Mouse (Mus musculus) 3134 (cell line): ENCODE measurements at regions not wholly inside any gene's neighbourhood (a gene's known extent, or its start where the extent isn't known, plus 50 kb on each side); places are given as distances from the start of the nearest gene placed in this dataset.

Experiments used
- DNase-seq: peaks from one replicate; pipeline ENCODE4 v3.0.0-alpha.2; 2011; ENCODE audit warnings: low spot score; ENCODE audit not compliant: insufficient read length; ENCODE audit errors: extremely low read depth

DNA sequence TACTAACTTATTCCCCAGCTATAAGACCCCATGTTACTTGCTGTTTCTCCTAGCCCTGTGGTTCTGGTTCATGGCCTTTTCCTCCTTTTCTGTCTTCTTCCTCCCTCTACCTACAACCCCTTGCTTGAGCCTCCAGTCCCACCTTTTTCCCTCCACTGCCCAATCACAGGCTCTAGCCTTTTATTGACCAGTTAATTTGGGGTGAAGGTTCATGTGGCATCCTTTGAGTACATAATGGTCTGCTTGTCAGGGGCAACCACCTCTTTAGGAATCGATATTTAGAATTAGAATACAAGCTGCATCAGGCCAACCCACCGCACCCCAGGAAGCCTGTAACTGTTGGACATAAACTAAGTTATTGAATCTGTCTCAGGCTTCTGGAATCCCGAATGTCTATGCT is 84.8 kb upstream of the Ubr2 start:
- no peak for DNase-seq

DNA sequence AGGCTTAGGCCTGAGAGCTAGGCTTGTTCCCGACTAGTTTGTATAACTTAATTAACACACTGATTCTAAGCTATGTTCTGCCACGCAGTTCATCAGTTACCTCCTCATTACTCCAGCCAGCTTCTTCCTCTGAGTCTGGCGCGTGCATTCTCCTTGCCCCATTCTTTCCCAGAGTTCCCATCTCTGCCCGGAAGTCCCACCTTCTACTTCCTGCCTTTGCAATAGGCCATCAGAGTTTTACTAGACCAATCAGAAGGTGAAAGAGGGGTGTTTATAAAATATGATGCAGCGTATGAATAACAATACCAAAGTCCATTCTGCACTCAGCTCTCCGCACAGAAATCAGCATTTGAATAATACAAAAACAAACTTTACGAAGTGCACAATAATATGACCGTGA is 81.7 kb upstream of the Ubr2 start:
- no peak for DNase-seq

DNA sequence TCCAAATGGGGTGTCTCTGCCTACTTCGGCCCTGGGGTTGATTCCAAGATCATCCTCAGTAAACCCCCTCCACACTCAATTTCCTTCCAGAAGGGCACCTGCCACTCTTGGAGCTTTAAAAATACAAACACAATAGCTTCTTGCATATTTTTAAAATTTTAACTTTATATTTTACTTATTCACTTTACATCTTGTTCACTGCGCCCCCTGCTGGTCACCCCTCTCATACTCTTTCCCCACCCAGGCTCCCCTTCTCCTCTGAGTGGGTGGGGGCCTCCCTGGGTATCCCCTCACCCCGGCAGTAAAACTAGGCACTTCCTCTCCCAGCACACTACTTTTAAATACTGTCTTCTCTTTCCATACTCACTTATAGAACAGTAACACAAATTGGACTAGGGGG is 79.4 kb upstream of the Ubr2 start:
- DNase-seq = no peak

DNA sequence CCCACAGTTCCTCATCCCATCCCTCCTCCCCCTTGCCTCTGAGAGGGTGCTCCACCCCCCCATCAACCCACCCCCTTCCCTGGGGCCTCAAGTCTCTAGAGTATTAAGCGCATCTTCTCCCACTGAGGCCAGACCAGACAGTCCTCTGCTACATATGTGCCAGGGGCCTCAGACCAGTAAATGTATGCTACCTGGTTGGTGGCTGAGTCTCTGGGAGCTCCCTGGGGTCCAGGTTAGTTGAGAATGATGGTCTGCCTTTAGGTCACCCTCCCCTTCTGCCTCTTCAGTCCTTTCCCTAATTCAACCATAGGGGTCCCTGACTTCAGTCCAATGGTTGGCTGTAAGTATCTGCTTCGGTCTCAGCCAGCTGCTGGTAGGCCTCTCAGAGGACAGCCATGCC is 58.9 kb upstream of the Ubr2 start:
- DNase-seq = no peak

DNA sequence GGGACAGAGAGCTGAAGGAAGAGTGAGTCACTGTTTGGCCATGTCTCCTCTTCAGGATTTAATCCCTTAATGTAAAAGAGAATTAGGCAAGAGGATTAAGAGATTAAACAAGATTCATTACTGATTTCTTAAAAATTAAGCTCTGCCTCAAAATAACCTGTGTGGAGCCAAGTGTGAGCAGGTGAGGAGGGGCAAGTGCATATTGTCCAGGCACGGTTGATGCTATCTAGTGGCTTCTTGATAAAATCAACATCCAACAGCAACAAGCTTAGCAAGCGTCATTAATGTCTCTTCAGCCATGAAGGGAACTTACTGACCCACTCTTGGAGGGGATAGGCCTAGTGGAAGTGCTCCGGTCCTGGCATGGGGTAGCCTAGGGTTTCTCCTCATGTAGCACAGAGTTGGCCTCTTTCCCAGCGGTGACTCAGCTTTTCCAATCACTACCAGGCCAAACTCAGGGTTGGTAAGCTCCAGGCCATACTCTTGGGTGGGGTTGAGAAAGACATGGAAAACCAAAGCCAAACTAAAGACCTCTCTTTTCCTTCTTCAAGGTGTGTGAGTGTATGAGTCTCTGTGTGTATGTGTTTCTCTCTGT is 55.0 kb upstream of the Ubr2 start:
- DNase-seq = peak; percentile 81

DNA sequence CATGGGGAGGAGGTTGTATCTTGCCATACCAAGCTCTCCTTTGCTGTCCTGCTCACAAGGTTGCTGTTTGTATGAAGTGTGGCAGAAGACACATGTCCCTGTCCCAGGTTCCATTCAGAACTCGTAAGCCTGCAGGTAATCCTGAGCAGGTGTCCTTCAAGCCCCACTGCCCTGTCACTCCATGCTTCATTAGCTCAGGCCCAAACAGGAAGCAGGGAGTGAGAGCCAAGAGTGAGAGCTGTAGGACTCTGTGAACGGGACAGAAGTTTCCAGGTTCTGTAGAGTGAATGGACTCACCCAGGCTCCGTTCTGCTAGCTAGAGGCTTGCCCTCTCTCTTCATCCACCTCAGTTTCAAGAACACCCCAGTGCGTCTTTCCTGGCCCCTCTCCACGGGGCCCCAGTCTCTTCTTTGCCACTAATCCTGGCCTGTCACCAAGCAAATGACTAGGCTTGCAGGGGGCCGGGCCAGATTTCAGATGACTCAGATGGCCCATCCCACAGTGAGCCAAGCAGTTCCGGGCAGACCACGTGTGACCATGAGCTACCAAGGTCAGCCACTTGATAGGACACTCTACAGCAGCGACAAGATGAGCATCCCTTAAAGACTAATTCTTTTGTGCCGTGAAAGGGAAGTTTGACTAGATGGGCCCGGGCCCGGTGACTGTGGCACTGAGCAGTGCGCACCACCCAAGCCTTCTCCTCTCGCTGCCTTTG is 54.4 kb upstream of the Ubr2 start:
- peak; percentile 91 for DNase-seq

DNA sequence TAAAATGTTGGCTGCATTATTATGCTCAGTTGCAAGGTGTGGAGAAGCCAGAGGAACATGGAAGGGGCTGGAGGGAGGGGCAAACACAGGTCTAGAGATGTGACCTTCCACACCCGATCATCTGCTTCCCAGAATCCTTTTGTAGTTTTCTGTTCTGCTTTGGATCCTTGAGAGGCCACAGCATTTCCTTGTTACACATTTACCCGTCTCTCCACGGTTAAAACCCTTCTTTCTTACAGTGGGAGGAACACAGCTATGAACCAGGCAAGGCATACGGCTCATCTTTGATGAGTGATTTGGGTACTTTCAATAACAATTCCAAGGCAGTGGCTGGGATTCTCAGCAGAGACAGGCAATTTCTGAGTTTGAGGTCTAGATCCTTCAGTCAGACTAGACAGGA is 53.6 kb upstream of the Ubr2 start:
- DNase-seq = no peak

DNA sequence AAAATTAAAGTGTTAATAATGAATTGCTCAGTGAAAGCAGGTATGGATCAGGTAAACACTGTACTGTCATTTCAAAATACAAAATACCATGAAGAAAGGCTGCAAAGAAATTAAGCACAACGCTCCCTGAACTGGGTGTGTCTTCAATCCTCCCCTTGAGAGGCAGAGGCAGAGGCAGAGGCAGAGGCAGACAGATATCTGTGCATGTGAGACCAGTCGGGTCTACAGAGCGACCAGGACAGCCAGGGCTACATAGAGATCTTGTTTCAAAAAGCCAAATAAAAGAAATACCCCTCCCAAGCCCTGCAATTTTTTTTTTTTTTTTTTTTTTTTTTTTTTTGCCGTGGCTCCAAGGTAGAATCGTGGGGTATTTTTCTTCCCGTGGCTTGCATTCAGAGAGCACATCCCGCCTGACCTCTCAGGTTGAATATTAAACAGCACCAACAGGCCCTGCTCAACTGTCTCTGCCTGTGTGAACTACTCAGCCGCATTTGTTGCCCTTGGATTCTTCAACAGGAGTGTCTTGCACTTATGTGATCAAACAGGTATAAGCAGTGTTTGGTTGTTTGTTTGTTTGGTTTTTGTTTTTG is 50.8 kb upstream of the Ubr2 start:
- no peak for DNase-seq
